Comparison of ENCODE assay signal across 15 mouse cellular contexts in the genomic region with DNA sequence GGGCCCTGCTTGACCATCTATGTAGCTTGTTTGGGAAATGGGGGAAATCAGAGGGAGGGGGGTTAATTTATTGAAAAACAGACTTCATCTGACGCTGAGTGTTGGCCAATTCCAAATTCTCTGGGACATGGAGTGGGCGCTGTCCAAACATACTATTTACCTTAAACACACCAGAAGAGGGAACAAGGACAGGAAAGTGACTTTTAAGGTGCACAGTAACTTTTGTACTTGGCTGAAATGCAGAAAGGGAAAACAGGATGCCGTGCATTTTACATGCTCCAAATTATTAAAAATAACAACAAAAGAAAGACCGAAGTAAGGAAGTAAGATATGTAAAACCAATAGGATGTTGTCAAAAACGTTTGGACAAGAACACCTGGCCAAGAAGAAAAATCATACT. TPM values are rescaled to one million over a fixed set of nuclear protein-coding genes. Genes with fewer than 3 reads are reported as not detected.
A peak's percentile ranks its signal among the peaks of the same experiment; 100 is the strongest.
DNase-seq lines count a peak whose midpoint lies in the region; ATAC-seq and TF ChIP-seq lines count a peak whose summit lies in the region.
"Had no signal": no experiment of that assay in that cellular context is flagged by ENCODE, and none has a peak within 500 bp of the region (broad histone marks: within the 10 kb centered on the region; RNA-seq: fewer than 3 reads in every experiment).

No protein-coding gene starts in this region.

- DNase-seq in intestine, embryonic 14.5 days (ENCODE audit: low spot score): no peak
- no peak for DNase-seq in forebrain, embryonic 11.5 days (ENCODE audit: low spot score)
- no peak for DNase-seq in kidney, postnatal 25 days
- DNase-seq: cerebellum, adult 11 months; cerebellum, postnatal 36 days; heart, postnatal 10 days; kidney, adult 9 months; lung, postnatal 10 days had no signal

- 0 out of 2 replicates have a peak overlapping the region, but pooled peaks have one; percentile 6 for H3K4me3 ChIP-seq in intestine, embryonic 14.5 days (ENCODE audit: low read depth, low read length)
- no peak overlapping the region for H3K4me3 ChIP-seq in intestine, embryonic 16.5 days (ENCODE audit: low read length)
- H3K4me3 ChIP-seq in cortical plate, adult 2 months (ENCODE audit: insufficient read depth, low read length): peak overlapping the region; percentile 9
- H3K4me3 ChIP-seq in forebrain, embryonic 11.5 days (ENCODE audit: low read depth, low read length): peak overlapping the region; percentile 48
- peak overlapping the region; percentile 4; the same call in 1 of the 2 replicates for H3K4me3 ChIP-seq in midbrain, embryonic 15.5 days
- no peak overlapping the region for H3K4me3 ChIP-seq in kidney, embryonic 14.5 days (ENCODE audit: low read length)
- H3K4me3 ChIP-seq: heart, adult 2 months; hindbrain, embryonic 15.5 days; liver, embryonic 15.5 days had no signal

- H3K36me3 ChIP-seq in intestine, embryonic 14.5 days (ENCODE audit: control insufficient read depth, insufficient read depth, low read length): no peaks in the 10 kb centered on the region
- no peaks in the 10 kb centered on the region for H3K36me3 ChIP-seq in intestine, embryonic 16.5 days (ENCODE audit: control insufficient read depth, insufficient read depth, low read length)
- no peaks in the 10 kb centered on the region for H3K36me3 ChIP-seq in forebrain, embryonic 11.5 days (ENCODE audit: control insufficient read depth, insufficient read depth, low read length)
- H3K36me3 ChIP-seq in midbrain, embryonic 15.5 days (replicated peaks): no peaks in the 10 kb centered on the region
- no peaks in the 10 kb centered on the region for H3K36me3 ChIP-seq in kidney, embryonic 14.5 days (ENCODE audit: control insufficient read depth, insufficient read depth, low read length)
- H3K36me3 ChIP-seq: hindbrain, embryonic 15.5 days; liver, embryonic 15.5 days had no signal

- H3K9ac ChIP-seq in intestine, embryonic 14.5 days (ENCODE audit: low read length): no peak overlapping the region; the same call in 1 of the 2 replicates
- H3K9ac ChIP-seq in intestine, embryonic 16.5 days (ENCODE audit: low read depth, low read length): no peak overlapping the region
- H3K9ac ChIP-seq in forebrain, embryonic 11.5 days (ENCODE audit: low read length): peak overlapping the region; percentile 32; the same call in 1 of the 2 replicates
- H3K9ac ChIP-seq in midbrain, embryonic 15.5 days: no peak overlapping the region
- H3K9ac ChIP-seq in kidney, embryonic 14.5 days (ENCODE audit: low read depth, low read length): no peak overlapping the region
- H3K9ac ChIP-seq: hindbrain, embryonic 15.5 days; liver, embryonic 15.5 days had no signal

- peaks cover 10% of the 10 kb centered on the region for H3K4me1 ChIP-seq in intestine, embryonic 14.5 days (replicated peaks; ENCODE audit: control insufficient read depth, insufficient read depth, low read length)
- peaks cover 14% of the 10 kb centered on the region for H3K4me1 ChIP-seq in intestine, embryonic 16.5 days (ENCODE audit: control insufficient read depth, insufficient read depth, low read length)
- no peaks in the 10 kb centered on the region for H3K4me1 ChIP-seq in cortical plate, adult 2 months (ENCODE audit: control insufficient read depth, insufficient read depth, low read length)
- H3K4me1 ChIP-seq in forebrain, embryonic 11.5 days (replicated peaks; ENCODE audit: control insufficient read depth, insufficient read depth, low read length): peaks cover 8% of the 10 kb centered on the region; the same call in 1 of the 2 replicates
- H3K4me1 ChIP-seq in midbrain, embryonic 15.5 days: peaks cover 18% of the 10 kb centered on the region
- peaks cover 4% of the 10 kb centered on the region; the same call in 1 of the 2 replicates for H3K4me1 ChIP-seq in kidney, embryonic 14.5 days (ENCODE audit: control insufficient read depth, insufficient read depth, low read length)

- H3K4me2 ChIP-seq in intestine, embryonic 14.5 days (ENCODE audit: low read length): peak overlapping the region; percentile 16; the same call in 1 of the 2 replicates
- H3K4me2 ChIP-seq in intestine, embryonic 16.5 days (ENCODE audit: low read depth, low read length): no peak overlapping the region
- peak overlapping the region; percentile 81; the same call in 1 of the 2 replicates for H3K4me2 ChIP-seq in forebrain, embryonic 11.5 days (ENCODE audit: low read depth, low read length, severe bottlenecking)
- 0 out of 2 replicates have a peak overlapping the region, but pooled peaks have one; percentile 15 for H3K4me2 ChIP-seq in midbrain, embryonic 15.5 days
- no peak overlapping the region for H3K4me2 ChIP-seq in kidney, embryonic 14.5 days (replicated peaks; ENCODE audit: low read depth, low read length)
- H3K4me2 ChIP-seq: hindbrain, embryonic 15.5 days; liver, embryonic 15.5 days had no signal

- ATAC-seq in intestine, embryonic 14.5 days (replicated peaks; ENCODE audit: low FRiP score, low TSS enrichment, low read depth): no peak
- no peak for ATAC-seq in intestine, embryonic 16.5 days
- no peak for ATAC-seq in forebrain, embryonic 11.5 days (replicated peaks; ENCODE audit: low FRiP score)
- no peak for ATAC-seq in midbrain, embryonic 15.5 days (replicated peaks)
- no peak for ATAC-seq in kidney, embryonic 14.5 days (ENCODE audit: low FRiP score, low TSS enrichment)

- H3K27ac ChIP-seq in intestine, embryonic 14.5 days (ENCODE audit: low read depth): no peak overlapping the region
- no peak overlapping the region for H3K27ac ChIP-seq in intestine, embryonic 16.5 days (ENCODE audit: low read length)
- no peak overlapping the region for H3K27ac ChIP-seq in cortical plate, adult 2 months (ENCODE audit: insufficient read depth, low read length)
- peak overlapping the region; percentile 60; the same call in 1 of the 2 replicates for H3K27ac ChIP-seq in forebrain, embryonic 11.5 days (ENCODE audit: low read depth, low read length)
- H3K27ac ChIP-seq in midbrain, embryonic 15.5 days: peak overlapping the region; percentile 0; the same call in 1 of the 2 replicates
- H3K27ac ChIP-seq in kidney, embryonic 14.5 days (ENCODE audit: low read depth, low read length): no peak overlapping the region
- H3K27ac ChIP-seq: heart, adult 2 months; hindbrain, embryonic 15.5 days; liver, embryonic 15.5 days had no signal

- TF ChIP-seq CTCF in cortical plate, adult 2 months (IDR thresholded peaks at IDR 0.05; ENCODE audit: extremely low read depth, insufficient read depth, low read length): no peak

- TF ChIP-seq POLR2A in cortical plate, adult 2 months (IDR thresholded peaks at IDR 0.05; ENCODE audit: extremely low read depth, insufficient read depth, low read length): no peak

- no peaks in the 10 kb centered on the region for H3K9me3 ChIP-seq in intestine, embryonic 14.5 days (ENCODE audit: control insufficient read depth, low read length)
- H3K9me3 ChIP-seq in intestine, embryonic 16.5 days (ENCODE audit: control insufficient read depth, low read length): no peaks in the 10 kb centered on the region
- H3K9me3 ChIP-seq in forebrain, embryonic 11.5 days (ENCODE audit: control insufficient read depth, low read length): no peaks in the 10 kb centered on the region
- H3K9me3 ChIP-seq in midbrain, embryonic 15.5 days: no peaks in the 10 kb centered on the region
- no peaks in the 10 kb centered on the region for H3K9me3 ChIP-seq in kidney, embryonic 14.5 days (ENCODE audit: control insufficient read depth, low read length)
- H3K9me3 ChIP-seq: hindbrain, embryonic 15.5 days; liver, embryonic 15.5 days had no signal

- WGBS in intestine, embryonic 14.5 days: 8% methylated on average over 5 of the region's 5 CpGs
- 7% methylated on average over 5 of the region's 5 CpGs for WGBS in intestine, embryonic 16.5 days
- WGBS in forebrain, embryonic 11.5 days: 8% methylated on average over 5 of the region's 5 CpGs
- WGBS in midbrain, embryonic 15.5 days: 8% methylated on average over 5 of the region's 5 CpGs
- WGBS in kidney, embryonic 14.5 days: 10% methylated on average over 5 of the region's 5 CpGs

- peaks cover 98% of the 10 kb centered on the region for H3K27me3 ChIP-seq in intestine, embryonic 14.5 days (replicated peaks; ENCODE audit: control insufficient read depth, insufficient read depth, low read length)
- peaks cover 88% of the 10 kb centered on the region for H3K27me3 ChIP-seq in intestine, embryonic 16.5 days (replicated peaks; ENCODE audit: control insufficient read depth, insufficient read depth, low read length)
- peaks cover 88% of the 10 kb centered on the region for H3K27me3 ChIP-seq in forebrain, embryonic 11.5 days (ENCODE audit: control insufficient read depth, insufficient read depth, low read length)
- H3K27me3 ChIP-seq in midbrain, embryonic 15.5 days (replicated peaks): peaks cover 84% of the 10 kb centered on the region
- H3K27me3 ChIP-seq in kidney, embryonic 14.5 days (ENCODE audit: control insufficient read depth, insufficient read depth, low read length): peaks cover 95% of the 10 kb centered on the region

RNA-seq across cellular contexts. Expression of gene Dlx1, which starts 5.2 kb away (rescaled TPM):
- 8.0 and 9.8 TPM in 2 replicates for polyA plus RNA-seq in intestine, embryonic 14.5 days (2014; fragmentation: Nextera tagmentation; extraction: Ambion mirVana)
- polyA plus RNA-seq in intestine, embryonic 16.5 days (2015; fragmentation: Nextera tagmentation; extraction: Ambion mirVana): 4.2 and 5.1 TPM in 2 replicates
- 26.7 and 27.8 TPM in 2 replicates for polyA plus RNA-seq in cortical plate, adult 2 months (2012; rRNA removed)
- 118 and 133 TPM in 2 replicates for polyA plus RNA-seq in forebrain, embryonic 11.5 days (2014; fragmentation: Nextera tagmentation; extraction: Ambion mirVana)
- polyA plus RNA-seq in midbrain, embryonic 15.5 days (2015; fragmentation: Nextera tagmentation; extraction: Ambion mirVana): 44.3 and 55.9 TPM in 2 replicates
- polyA plus RNA-seq in kidney, embryonic 14.5 days (2014; fragmentation: Nextera tagmentation; extraction: Ambion mirVana): not detected in 2 replicates

RNA-seq across cellular contexts. Expression of gene Dlx2, which starts 13.5 kb away (rescaled TPM):
- polyA plus RNA-seq in intestine, embryonic 14.5 days (2014; fragmentation: Nextera tagmentation; extraction: Ambion mirVana): 5.8 and 6.4 TPM in 2 replicates
- polyA plus RNA-seq in intestine, embryonic 16.5 days (2015; fragmentation: Nextera tagmentation; extraction: Ambion mirVana): 1.5 and 1.8 TPM in 2 replicates
- 4.1 and 4.2 TPM in 2 replicates for polyA plus RNA-seq in cortical plate, adult 2 months (2012; rRNA removed)
- 66.7 and 67.8 TPM in 2 replicates for polyA plus RNA-seq in forebrain, embryonic 11.5 days (2014; fragmentation: Nextera tagmentation; extraction: Ambion mirVana)
- 8.0 and 10.7 TPM in 2 replicates for polyA plus RNA-seq in midbrain, embryonic 15.5 days (2015; fragmentation: Nextera tagmentation; extraction: Ambion mirVana)
- polyA plus RNA-seq in kidney, embryonic 14.5 days (2014; fragmentation: Nextera tagmentation; extraction: Ambion mirVana): not detected in 2 replicates
- polyA plus RNA-seq: heart, adult 2 months had no signal

Comparison
In these comparisons a context has a peak if more than half of its experiments do, and no peak if none do; other contexts are left out.
1. H3K4me2 ChIP-seq: peak in intestine, embryonic 14.5 days (single experiment), forebrain, embryonic 11.5 days (single experiment) and midbrain, embryonic 15.5 days (single experiment); none in intestine, embryonic 16.5 days (single experiment) and kidney, embryonic 14.5 days (single experiment).
2. H3K4me3 ChIP-seq: peak in intestine, embryonic 14.5 days (single experiment), cortical plate, adult 2 months (single experiment), forebrain, embryonic 11.5 days (single experiment) and midbrain, embryonic 15.5 days (single experiment); none in intestine, embryonic 16.5 days (single experiment) and kidney, embryonic 14.5 days (single experiment).
3. H3K27ac ChIP-seq: peak in forebrain, embryonic 11.5 days (single experiment) and midbrain, embryonic 15.5 days (single experiment); none in intestine, embryonic 14.5 days (single experiment), intestine, embryonic 16.5 days (single experiment), cortical plate, adult 2 months (single experiment) and kidney, embryonic 14.5 days (single experiment).